8 mouse cellular contexts compared by ENCODE assay signal in genomic region chr10:96722491-96722890, GRCm38 (mm10).
A peak's percentile ranks its signal among the peaks of the same experiment; 100 is the strongest.
DNase-seq lines count a peak whose midpoint lies in the region; ATAC-seq lines count a peak whose summit lies in the region.

No protein-coding gene starts in this region.

- ATAC-seq in embryonic facial prominence, embryonic 15.5 days (ENCODE audit: insufficient number of reproducible peaks, low FRiP score, low TSS enrichment, low read depth): peak; percentile 93
- ATAC-seq in megakaryocyte progenitor cell, adult 5-6 weeks (replicated peaks; ENCODE audit: poor library complexity): peak; percentile 91

- DNase-seq in 416B (ENCODE audit: low read depth): peak; percentile 24
- DNase-seq in adrenal gland, postnatal 25 days: peak; percentile 18
- DNase-seq in heart, postnatal 25 days (ENCODE audit: low spot score): peak; percentile 12
- peak; percentile 72 to 78 for DNase-seq in kidney, postnatal 36 days
- peak; percentile 64 for DNase-seq in testis, postnatal 10 days (ENCODE audit: low spot score)
- DNase-seq in left cerebral cortex, adult 9 months (ENCODE audit: low spot score in 2 of 2): no peak

- H3K36me3 ChIP-seq in embryonic facial prominence, embryonic 15.5 days: no peaks in the 10 kb centered on the region

- H3K9ac ChIP-seq in embryonic facial prominence, embryonic 15.5 days: no peak overlapping the region

- H3K9me3 ChIP-seq in embryonic facial prominence, embryonic 15.5 days (replicated peaks): no peaks in the 10 kb centered on the region

- H3K27me3 ChIP-seq in embryonic facial prominence, embryonic 15.5 days: no peaks in the 10 kb centered on the region

- intact Hi-C loops in heart, postnatal 25 days (cut with DNase I): no loop called here

- H3K4me2 ChIP-seq in embryonic facial prominence, embryonic 15.5 days (replicated peaks): no peak overlapping the region

- WGBS in embryonic facial prominence, embryonic 15.5 days: 14% methylated on average over 9 of the region's 9 CpGs

- H3K4me1 ChIP-seq in embryonic facial prominence, embryonic 15.5 days: peaks cover 39% of the 10 kb centered on the region

- H3K27ac ChIP-seq in embryonic facial prominence, embryonic 15.5 days (replicated peaks): peak overlapping the region; percentile 68

- no peak overlapping the region for H3K4me3 ChIP-seq in embryonic facial prominence, embryonic 15.5 days (replicated peaks)

Comparison
In these comparisons a context has a peak if more than half of its experiments do, and no peak if none do; other contexts are left out.
1. DNase-seq: peak in 416B (single experiment), adrenal gland, postnatal 25 days (single experiment), heart, postnatal 25 days (single experiment), kidney, postnatal 36 days (2 of 2) and testis, postnatal 10 days (single experiment); none in left cerebral cortex, adult 9 months (0 of 2).